Mouse (Mus musculus) embryonic facial prominence, embryonic 11.5 days (tissue): Measurements from ENCODE around the gene Zcchc14. TPM values are rescaled to one million over a fixed set of nuclear protein-coding genes. Genes with fewer than 3 reads are reported as not detected.
A peak's percentile ranks its signal among the peaks of the same experiment; 100 is the strongest.

Experiments
- ATAC-seq: fragments of 200-750 bp; cut with Nextera tagmentation; replicated peaks from 2 replicates; pipeline ENCODE4 v1.8.0; 2017; ENCODE audit warnings: low read depth; ENCODE audit not compliant: insufficient number of reproducible peaks, low FRiP score, low TSS enrichment
- DNase-seq: peaks from one replicate; pipeline ENCODE4 v3.0.0-alpha.2; 2015; ENCODE audit warnings: low spot score
- H3K27ac ChIP-seq: fragments of 300-500 bp; sonication (generic); replicated peaks from 2 replicates; pipeline ENCODE4 v1.5.1; 2014; ENCODE audit warnings: mild to moderate bottlenecking, low read depth, low read length, control low read depth
- H3K27me3 ChIP-seq: fragments of 300-500 bp; sonication (generic); 2 replicates; pipeline ENCODE4 v1.6.1; 2014; ENCODE audit warnings: mild to moderate bottlenecking, low read length, moderate library complexity, mixed read lengths; ENCODE audit not compliant: control insufficient read depth, insufficient read depth
- H3K36me3 ChIP-seq: fragments of 300-500 bp; sonication (generic); replicated peaks from 2 replicates; pipeline ENCODE4 v1.6.1; 2014; ENCODE audit warnings: low read depth, mild to moderate bottlenecking, low read length, moderate library complexity, mixed read lengths; ENCODE audit not compliant: control insufficient read depth, insufficient read depth
- H3K4me1 ChIP-seq: fragments of 300-500 bp; sonication (generic); 2 replicates; pipeline ENCODE4 v1.6.1; 2014; ENCODE audit warnings: low read length, mixed read lengths; ENCODE audit not compliant: control insufficient read depth, insufficient read depth
- H3K4me2 ChIP-seq: fragments of 300-500 bp; sonication (generic); 2 replicates; pipeline ENCODE4 v1.6.1; 2014; ENCODE audit warnings: low read depth, mild to moderate bottlenecking, control low read depth, low read length, moderate library complexity
- H3K4me3 ChIP-seq: fragments of 300-500 bp; sonication (generic); 2 replicates; pipeline ENCODE4 v1.5.1; 2014; ENCODE audit warnings: low read depth, low read length, control low read depth
- H3K9ac ChIP-seq: fragments of 300-500 bp; sonication (generic); replicated peaks from 2 replicates; pipeline ENCODE4 v1.6.1; 2014; ENCODE audit warnings: mild to moderate bottlenecking, control low read depth, low read length
- H3K9me3 ChIP-seq: fragments of 300-500 bp; sonication (generic); replicated peaks from 2 replicates; pipeline ENCODE4 v1.6.1; 2016; ENCODE audit warnings: mild to moderate bottlenecking, low read length, inconsistent platforms, mixed read lengths; ENCODE audit not compliant: control insufficient read depth
- WGBS: fragments of 180-500 bp; shearing (Covaris S2); extraction: QIAGEN DNeasy Blood & Tissue Kit; methylation state at CpG from one replicate; pipeline ENCODE4 v1.1.7; 2014; 5-methylcytosine and 5-hydroxymethylcytosine counted together
- polyA plus RNA-seq: library from polyadenylated mRNA; unstranded; fragments of >200 nt; fragmentation: Nextera tagmentation; extraction: Ambion mirVana; gene quantifications from 2 replicates; pipeline ENCODE4 v1.2.1, GENCODE M21; 2014

The Zcchc14 gene
- polyA plus RNA-seq, 1 experiment from 2014 or later: 17.4 TPM

DNA sequence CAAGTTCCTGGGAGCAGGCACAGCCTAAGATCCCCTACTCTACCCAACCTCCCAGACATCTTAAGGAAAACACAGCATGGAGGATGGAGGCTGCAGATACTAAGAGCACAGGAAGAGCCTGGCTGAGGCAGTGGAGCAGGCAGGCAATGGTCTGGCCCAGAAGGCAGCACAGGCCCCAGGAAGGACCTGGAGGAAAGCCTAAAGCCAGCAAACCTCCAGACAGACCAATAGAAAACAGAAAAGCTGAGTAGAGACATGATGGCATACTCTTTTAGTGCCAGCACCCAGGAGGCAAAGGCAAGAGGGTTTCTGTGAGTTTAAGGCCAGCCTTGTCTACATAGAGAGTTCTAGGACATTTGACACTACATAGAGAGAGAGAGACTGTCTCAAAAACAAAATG is 39.3 kb downstream of the Zcchc14 start:
- no peak overlapping the region for H3K27ac ChIP-seq
- no peak overlapping the region for H3K4me3 ChIP-seq
- H3K36me3 ChIP-seq: peaks cover 2% of the 10 kb centered on the region; the same call in 1 of the 2 replicates
- H3K4me2 ChIP-seq: no peak overlapping the region
- DNase-seq (no peak), ATAC-seq (no peak)
- no peaks in the 10 kb centered on the region for H3K4me1 ChIP-seq
- no peak overlapping the region for H3K9ac ChIP-seq
- H3K9me3 ChIP-seq: no peaks in the 10 kb centered on the region
- H3K27me3 ChIP-seq: no peaks in the 10 kb centered on the region

DNA sequence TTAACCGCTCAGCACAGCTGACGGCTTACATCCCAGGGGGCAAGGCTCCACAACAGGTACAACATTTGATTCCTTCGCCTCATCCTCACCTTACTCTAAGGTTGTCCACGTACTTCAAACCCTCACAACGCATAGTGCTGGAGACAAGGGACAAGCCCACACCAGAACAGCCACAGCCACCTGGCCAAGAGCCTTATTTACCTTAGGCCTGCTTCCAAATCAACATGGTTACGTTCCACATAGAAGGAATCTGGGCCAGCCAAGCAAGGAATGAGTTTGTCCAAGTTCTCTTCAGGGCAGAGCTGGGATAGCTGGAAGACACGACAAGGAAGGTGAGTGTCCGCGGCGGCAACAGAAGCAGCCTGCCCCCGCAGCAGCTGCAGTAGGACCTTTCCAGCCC is 42.8 kb downstream of the Zcchc14 start:
- H3K27me3 ChIP-seq: no peaks in the 10 kb centered on the region
- no peak for ATAC-seq
- no peaks in the 10 kb centered on the region for H3K4me1 ChIP-seq
- no peaks in the 10 kb centered on the region for H3K9me3 ChIP-seq
- H3K4me3 ChIP-seq: no peak overlapping the region
- DNase-seq: no peak
- H3K9ac ChIP-seq: no peak overlapping the region
- no peak overlapping the region for H3K4me2 ChIP-seq
- H3K27ac ChIP-seq: no peak overlapping the region
- WGBS: 91% methylated on average over 11 of the region's 11 CpGs
- peaks cover 6% of the 10 kb centered on the region for H3K36me3 ChIP-seq

DNA sequence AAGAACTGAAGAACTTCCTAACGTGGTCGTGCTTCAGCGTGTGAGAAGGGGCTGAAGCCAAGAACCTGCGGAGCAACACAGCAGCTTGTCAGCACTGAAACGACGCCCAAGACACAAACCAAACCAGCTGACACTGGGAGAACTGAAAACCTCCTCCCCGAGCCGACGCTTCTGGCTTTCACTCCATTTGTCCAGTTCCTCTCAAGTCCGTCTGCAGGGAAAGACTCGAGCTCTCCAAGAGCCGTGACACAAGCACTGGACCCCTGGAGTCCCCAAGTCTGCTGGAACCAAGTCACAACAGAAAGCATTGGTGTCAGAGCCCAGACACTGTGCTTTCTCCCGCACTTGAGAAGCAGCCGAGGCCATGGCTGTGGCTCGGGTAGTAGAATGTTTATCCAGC is 43.5 kb downstream of the Zcchc14 start:
- ATAC-seq (no peak), DNase-seq (no peak)
- no peaks in the 10 kb centered on the region for H3K4me1 ChIP-seq
- WGBS: 88% methylated on average over 15 of the region's 15 CpGs
- H3K36me3 ChIP-seq: peaks cover 8% of the 10 kb centered on the region
- no peak overlapping the region for H3K4me2 ChIP-seq
- H3K9me3 ChIP-seq: no peaks in the 10 kb centered on the region
- no peak overlapping the region for H3K27ac ChIP-seq
- no peak overlapping the region for H3K9ac ChIP-seq
- no peak overlapping the region for H3K4me3 ChIP-seq
- no peaks in the 10 kb centered on the region for H3K27me3 ChIP-seq

DNA sequence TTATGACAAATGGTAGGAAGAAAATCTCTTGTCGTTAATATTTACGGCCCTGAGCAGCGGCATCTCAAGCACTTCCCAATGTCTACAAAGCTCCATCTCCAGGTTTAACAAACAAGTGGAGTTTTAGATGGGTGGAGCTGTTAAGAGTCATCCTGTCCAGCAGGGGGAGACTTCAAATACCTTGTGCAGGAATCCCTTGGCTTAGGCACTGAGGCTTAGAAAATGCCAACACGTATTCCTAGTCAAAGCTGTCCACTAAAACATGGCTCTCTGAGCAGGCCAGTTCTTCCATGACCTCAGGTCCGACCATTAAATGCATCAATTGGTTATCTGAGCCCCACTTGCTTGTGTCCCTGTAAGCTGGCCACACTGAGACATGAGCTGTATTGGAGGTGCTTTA is 45.0 kb downstream of the Zcchc14 start:
- Histone ChIP-seq H3K27ac (no peak overlapping the region), H3K4me2 (no peak overlapping the region), H3K27me3 (no peaks in the 10 kb centered on the region), H3K4me3 (no peak overlapping the region), H3K9me3 (no peaks in the 10 kb centered on the region), H3K36me3 (peaks cover 12% of the 10 kb centered on the region), H3K9ac (no peak overlapping the region), H3K4me1 (no peaks in the 10 kb centered on the region)
- ATAC-seq (no peak), DNase-seq (no peak)
- 87% methylated on average over 5 of the region's 5 CpGs for WGBS

DNA sequence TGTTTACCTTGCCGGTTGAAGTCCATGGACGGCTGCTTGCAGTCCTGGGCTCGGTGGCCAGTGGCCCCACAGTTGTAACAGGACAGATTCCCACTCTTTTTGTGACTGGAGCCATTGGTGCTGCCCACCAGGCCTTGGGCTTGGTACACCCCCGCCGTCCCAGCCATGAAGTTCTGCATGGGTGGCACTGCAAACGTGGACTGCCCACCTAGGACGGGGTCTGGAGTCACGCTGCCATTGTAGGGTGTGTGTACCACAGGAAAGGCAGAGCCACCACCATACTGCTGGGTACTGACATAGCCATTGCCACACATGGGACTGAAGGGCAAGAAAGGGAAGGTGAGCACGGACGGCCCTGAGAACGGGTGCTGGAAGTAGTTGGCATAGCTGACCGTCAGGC is 48.9 kb downstream of the Zcchc14 start:
- H3K9me3 ChIP-seq: no peaks in the 10 kb centered on the region
- H3K27ac ChIP-seq: no peak overlapping the region
- no peak overlapping the region for H3K4me2 ChIP-seq
- 95% methylated on average over 12 of the region's 12 CpGs for WGBS
- no peak overlapping the region for H3K4me3 ChIP-seq
- ATAC-seq (no peak), DNase-seq (no peak)
- no peaks in the 10 kb centered on the region for H3K27me3 ChIP-seq
- H3K4me1 ChIP-seq: no peaks in the 10 kb centered on the region
- H3K36me3 ChIP-seq: peaks cover 19% of the 10 kb centered on the region
- H3K9ac ChIP-seq: no peak overlapping the region

DNA sequence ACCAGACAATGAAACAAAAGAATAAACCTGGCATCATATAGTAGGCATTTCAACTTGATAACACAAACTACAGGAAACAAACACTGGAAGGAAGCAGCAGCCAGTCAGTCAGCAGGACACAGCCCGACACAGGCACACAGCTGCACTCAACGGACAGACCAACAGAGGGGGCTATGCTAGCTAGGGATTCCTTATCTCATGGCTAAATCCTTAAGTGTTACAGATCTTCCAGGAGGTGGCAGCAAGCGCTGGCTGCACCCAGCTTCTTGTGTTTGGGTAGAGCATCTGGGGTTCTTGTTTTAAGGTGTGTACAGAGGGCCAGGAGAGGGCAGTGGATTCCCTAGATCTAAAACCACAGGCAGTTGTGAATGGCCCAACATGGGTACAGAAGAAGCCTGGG is 49.8 kb downstream of the Zcchc14 start:
- Histone ChIP-seq H3K4me3 (no peak overlapping the region), H3K27me3 (no peaks in the 10 kb centered on the region), H3K9me3 (no peaks in the 10 kb centered on the region), H3K27ac (no peak overlapping the region), H3K9ac (no peak overlapping the region), H3K4me1 (no peaks in the 10 kb centered on the region), H3K4me2 (no peak overlapping the region), H3K36me3 (peaks cover 16% of the 10 kb centered on the region)
- ATAC-seq (no peak), DNase-seq (peak; percentile 77)
- WGBS: 33% methylated on average over 3 of the region's 3 CpGs

DNA sequence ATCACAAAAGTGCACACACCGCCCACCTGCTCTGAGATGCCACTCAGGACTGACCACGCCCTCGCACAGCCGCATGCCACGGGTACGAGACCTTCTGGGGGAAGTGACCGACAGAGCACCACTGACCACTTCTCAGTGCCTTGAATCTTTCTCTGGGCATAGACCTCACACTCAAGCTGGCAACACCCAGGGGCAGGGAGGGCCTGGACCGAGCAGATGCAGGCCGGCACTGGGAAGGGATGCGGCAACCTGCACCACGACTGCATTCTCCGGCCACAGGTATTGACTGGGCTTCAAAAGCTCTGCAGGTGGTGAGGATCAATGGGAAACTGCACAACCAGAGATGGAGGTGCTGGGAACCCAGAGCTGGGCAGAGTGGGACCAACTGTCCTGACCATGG is 50.3 kb downstream of the Zcchc14 start:
- Histone ChIP-seq H3K9ac (no peak overlapping the region), H3K4me3 (no peak overlapping the region), H3K9me3 (no peaks in the 10 kb centered on the region), H3K36me3 (peaks cover 16% of the 10 kb centered on the region), H3K4me2 (no peak overlapping the region), H3K27ac (no peak overlapping the region), H3K27me3 (no peaks in the 10 kb centered on the region), H3K4me1 (no peaks in the 10 kb centered on the region)
- no peak for ATAC-seq
- WGBS: 94% methylated on average over 12 of the region's 12 CpGs
- DNase-seq: no peak

DNA sequence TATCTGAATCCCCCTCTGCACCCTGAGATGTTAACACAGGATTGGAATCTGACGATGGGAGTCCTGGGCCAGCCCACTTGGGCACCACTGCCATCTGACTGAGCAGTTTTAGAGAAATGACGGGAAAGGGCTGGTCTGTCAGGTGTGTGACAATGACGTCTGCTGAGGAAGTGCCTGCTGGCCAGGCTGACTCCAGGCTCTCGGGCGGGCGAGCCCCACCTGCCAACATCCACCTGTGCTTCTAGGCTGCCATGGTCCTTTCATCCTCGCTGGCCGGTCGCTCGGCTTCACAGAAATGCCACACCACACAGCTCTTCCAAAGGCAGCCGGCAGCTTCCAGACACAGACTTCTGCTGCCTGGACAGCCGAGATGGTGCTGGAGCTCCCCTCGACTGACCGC is 52.9 kb downstream of the Zcchc14 start:
- Histone ChIP-seq H3K36me3 (peaks cover 12% of the 10 kb centered on the region), H3K27ac (no peak overlapping the region), H3K9me3 (no peaks in the 10 kb centered on the region), H3K27me3 (no peaks in the 10 kb centered on the region), H3K4me3 (no peak overlapping the region), H3K9ac (no peak overlapping the region), H3K4me2 (no peak overlapping the region), H3K4me1 (no peaks in the 10 kb centered on the region)
- ATAC-seq (no peak), DNase-seq (no peak)
- WGBS: 85% methylated on average over 14 of the region's 14 CpGs
